Mouse (Mus musculus) liver, postnatal 0 days (tissue): Measurements from ENCODE around the gene Hspb9.

Source experiments
- CTCF ChIP-seq: sonication (generic); IDR thresholded peaks from 2 replicates; pipeline ENCODE4 v1.5.1; 2016; ENCODE audit warnings: antibody characterized with exemption, low read depth
- EP300 ChIP-seq: IDR thresholded peaks from 2 replicates; pipeline ENCODE4 v1.6.1; 2016; ENCODE audit warnings: antibody characterized with exemption, low read depth, mild to moderate bottlenecking

GRCm38 (mm10) chr11:100671049-100671448, 42.6 kb upstream of the Hspb9 start:
- TF ChIP-seq CTCF (no peak), EP300 (no peak)
